Mouse (Mus musculus) hindbrain, embryonic 16.5 days (tissue): Measurements from ENCODE around the gene 1700016K19Rik. TPM values are rescaled to one million over a fixed set of nuclear protein-coding genes. Genes with fewer than 3 reads are reported as not detected.

Source experiments
- ATAC-seq: fragments of 200-750 bp; cut with Nextera tagmentation; 2 replicates; pipeline ENCODE4 v1.8.0; 2017; ENCODE audit warnings: moderate TSS enrichment, moderate library complexity
- H3K27ac ChIP-seq: fragments of 300-500 bp; sonication (generic); 2 replicates; pipeline ENCODE4 v1.5.1; 2014; ENCODE audit warnings: low read depth, mild to moderate bottlenecking, control low read depth, low read length, moderate library complexity
- H3K27me3 ChIP-seq: fragments of 300-500 bp; sonication (generic); replicated peaks from 2 replicates; pipeline ENCODE4 v1.6.1; 2014; ENCODE audit warnings: low read length; ENCODE audit not compliant: control insufficient read depth, insufficient read depth
- H3K36me3 ChIP-seq: fragments of 300-500 bp; sonication (generic); 2 replicates; pipeline ENCODE4 v1.6.1; 2014; ENCODE audit warnings: mild to moderate bottlenecking, low read length, moderate library complexity, mixed read lengths; ENCODE audit not compliant: control insufficient read depth, insufficient read depth
- H3K4me1 ChIP-seq: fragments of 300-500 bp; sonication (generic); 2 replicates; pipeline ENCODE4 v1.6.1; 2014; ENCODE audit warnings: low read depth, low read length; ENCODE audit not compliant: control insufficient read depth, insufficient read depth
- H3K4me2 ChIP-seq: fragments of 300-500 bp; sonication (generic); 2 replicates; pipeline ENCODE4 v1.6.1; 2014; ENCODE audit warnings: mild to moderate bottlenecking, low read length, control low read depth, moderate library complexity
- H3K4me3 ChIP-seq: fragments of 300-500 bp; sonication (generic); 2 replicates; pipeline ENCODE4 v1.5.1; 2014; ENCODE audit warnings: mild to moderate bottlenecking, low read length, control low read depth, moderate library complexity
- H3K9ac ChIP-seq: fragments of 300-500 bp; sonication (generic); 2 replicates; pipeline ENCODE4 v1.6.1; 2014; ENCODE audit warnings: low read depth, mild to moderate bottlenecking, control low read depth, low read length, moderate library complexity
- H3K9me3 ChIP-seq: fragments of 300-500 bp; sonication (generic); 2 replicates; pipeline ENCODE4 v1.6.1; 2014; ENCODE audit warnings: mild to moderate bottlenecking, low read length, moderate library complexity; ENCODE audit not compliant: control insufficient read depth
- WGBS: fragments of 180-500 bp; shearing (Covaris S2); extraction: QIAGEN DNeasy Blood & Tissue Kit; methylation state at CpG from one replicate; pipeline ENCODE4 v1.1.7; 2014; 5-methylcytosine and 5-hydroxymethylcytosine counted together
- polyA plus RNA-seq: library from polyadenylated mRNA; unstranded; fragments of >200 nt; fragmentation: Nextera tagmentation; extraction: Ambion mirVana; gene quantifications from 2 replicates; pipeline ENCODE4 v1.2.1, GENCODE M21; 2015

The 1700016K19Rik gene
- polyA plus RNA-seq, 1 experiment from 2014 or later, result 5.0 TPM

DNA sequence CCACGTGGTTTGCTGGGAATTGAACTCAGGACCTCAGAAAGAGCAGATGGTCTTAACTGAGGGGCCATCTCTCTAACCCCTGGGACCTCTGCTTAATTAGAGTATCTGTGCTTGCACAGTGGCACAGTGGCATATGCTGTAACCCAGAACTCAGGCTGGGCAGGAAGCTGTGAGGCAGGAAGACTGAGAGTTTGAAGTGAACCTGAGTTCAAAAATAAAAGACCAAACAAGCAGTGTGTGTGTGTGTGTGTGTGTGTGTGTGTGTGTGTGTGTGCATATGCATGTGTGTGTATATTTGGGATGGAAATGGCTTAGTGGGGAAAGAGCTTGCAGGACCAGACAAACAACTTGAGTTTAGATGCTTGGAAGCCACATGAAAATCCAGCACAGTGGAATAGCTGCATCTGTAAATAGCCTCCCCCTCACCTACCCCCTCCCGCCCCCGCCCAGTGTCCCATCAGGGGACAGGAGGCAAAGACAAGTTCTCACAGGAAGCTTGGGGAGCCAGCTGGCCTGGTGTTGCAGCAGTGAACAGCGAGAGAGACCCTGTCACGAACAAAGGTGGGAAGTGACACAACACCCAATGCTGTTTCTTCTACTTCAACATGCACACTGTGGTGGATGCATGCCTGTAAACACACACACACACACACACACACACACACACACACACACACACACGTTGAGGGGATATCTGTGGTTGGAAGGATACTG is 38.0 kb downstream of the 1700016K19Rik start:
- no peak overlapping the region for H3K4me2 ChIP-seq
- H3K9me3 ChIP-seq, result no peaks in the 10 kb centered on the region
- no peak for ATAC-seq
- no peak overlapping the region for H3K4me3 ChIP-seq
- H3K4me1 ChIP-seq, result peaks cover 3% of the 10 kb centered on the region; the same call in 1 of the 2 replicates
- no peak overlapping the region for H3K9ac ChIP-seq
- WGBS, result 43% methylated on average over 6 of the region's 6 CpGs
- no peaks in the 10 kb centered on the region for H3K27me3 ChIP-seq
- no peaks in the 10 kb centered on the region for H3K36me3 ChIP-seq
- H3K27ac ChIP-seq, result no peak overlapping the region

- Histone ChIP-seq H3K27me3 (no peaks in the 10 kb centered on the region), H3K9me3 (no peaks in the 10 kb centered on the region), H3K4me1 (peaks cover 6% of the 10 kb centered on the region), H3K9ac (no peak overlapping the region), H3K36me3 (no peaks in the 10 kb centered on the region), H3K4me2 (no peak overlapping the region), H3K27ac (no peak overlapping the region), H3K4me3 (no peak overlapping the region)
- WGBS, result 89% methylated on average over 3 of the region's 3 CpGs
- no peak for ATAC-seq
Measured at GRCm38 (mm10) chr11:76039271-76040053, 39.8 kb downstream of the 1700016K19Rik start.

DNA sequence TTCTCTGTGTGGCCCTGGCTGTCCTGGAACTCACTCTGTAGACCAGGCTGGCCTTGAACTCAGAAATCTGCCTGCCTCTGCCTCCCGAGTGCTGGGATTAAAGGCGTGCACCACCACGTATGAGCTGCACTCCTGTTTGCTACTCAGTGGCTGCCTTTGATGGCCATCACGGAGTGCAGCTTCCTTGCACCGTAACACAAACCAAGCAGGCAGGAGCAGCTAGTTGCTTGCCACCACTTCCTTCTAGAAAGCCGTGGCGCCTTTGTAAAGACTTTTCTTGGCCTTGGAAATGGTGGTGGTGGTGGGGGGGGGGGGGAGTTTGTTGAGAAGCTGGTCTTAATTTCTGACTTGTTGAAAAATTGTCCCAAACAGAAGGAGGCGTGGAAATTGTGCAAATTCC is 40.4 kb downstream of the 1700016K19Rik start:
- no peaks in the 10 kb centered on the region for H3K36me3 ChIP-seq
- ATAC-seq, result no peak
- H3K27me3 ChIP-seq, result no peaks in the 10 kb centered on the region
- H3K4me1 ChIP-seq, result peaks cover 8% of the 10 kb centered on the region
- 92% methylated on average over 8 of the region's 8 CpGs for WGBS
- no peak overlapping the region for H3K9ac ChIP-seq
- H3K4me2 ChIP-seq, result no peak overlapping the region
- H3K4me3 ChIP-seq, result no peak overlapping the region
- no peaks in the 10 kb centered on the region for H3K9me3 ChIP-seq
- no peak overlapping the region for H3K27ac ChIP-seq

- no peak overlapping the region for H3K4me2 ChIP-seq
- H3K36me3 ChIP-seq, result no peaks in the 10 kb centered on the region
- H3K4me1 ChIP-seq, result peaks cover 8% of the 10 kb centered on the region
- no peak overlapping the region for H3K4me3 ChIP-seq
- H3K9ac ChIP-seq, result no peak overlapping the region
- no peak overlapping the region for H3K27ac ChIP-seq
- WGBS, result 67% methylated on average over 4 of the region's 4 CpGs
- H3K27me3 ChIP-seq, result no peaks in the 10 kb centered on the region
- ATAC-seq, result no peak
- H3K9me3 ChIP-seq, result no peaks in the 10 kb centered on the region
Measured at GRCm38 (mm10) chr11:76040761-76041376, 41.2 kb downstream of the 1700016K19Rik start.

- Histone ChIP-seq H3K36me3 (peaks cover 5% of the 10 kb centered on the region; the same call in 1 of the 2 replicates), H3K27me3 (no peaks in the 10 kb centered on the region), H3K9me3 (no peaks in the 10 kb centered on the region), H3K27ac (no peak overlapping the region), H3K9ac (no peak overlapping the region), H3K4me2 (no peak overlapping the region), H3K4me3 (no peak overlapping the region), H3K4me1 (peaks cover 8% of the 10 kb centered on the region)
- 61% methylated on average over 10 of the region's 10 CpGs for WGBS
- ATAC-seq, result no peak
Measured at GRCm38 (mm10) chr11:76042041-76042638, 42.4 kb downstream of the 1700016K19Rik start.

DNA sequence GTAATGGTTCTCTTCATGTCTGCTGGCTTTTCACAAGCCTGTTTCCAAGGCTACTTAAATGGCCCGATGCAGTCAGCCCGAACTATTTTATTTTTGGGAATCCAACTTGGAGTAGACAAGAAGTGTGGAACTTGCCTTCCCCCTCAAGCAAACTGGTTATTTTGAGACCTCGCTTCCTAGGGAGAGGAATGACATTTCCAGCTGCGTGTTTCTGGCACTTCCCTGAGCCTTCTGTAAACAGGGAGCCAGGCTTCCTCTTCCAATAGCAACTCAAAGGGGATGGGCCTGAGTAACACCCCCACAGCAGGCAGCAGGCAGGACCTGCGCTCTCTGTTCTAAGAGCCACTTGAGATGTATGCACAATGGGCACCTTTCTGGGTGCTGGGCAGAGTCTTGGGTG is 43.2 kb downstream of the 1700016K19Rik start:
- Histone ChIP-seq H3K27me3 (no peaks in the 10 kb centered on the region), H3K27ac (no peak overlapping the region), H3K4me3 (no peak overlapping the region), H3K36me3 (peaks cover 5% of the 10 kb centered on the region; the same call in 1 of the 2 replicates), H3K9me3 (no peaks in the 10 kb centered on the region), H3K4me2 (no peak overlapping the region), H3K4me1 (peaks cover 8% of the 10 kb centered on the region), H3K9ac (no peak overlapping the region; the same call in 1 of the 2 replicates)
- whole genome bisulfite sequencing, result 35% methylated on average over 5 of the region's 5 CpGs
- no peak for ATAC-seq

DNA sequence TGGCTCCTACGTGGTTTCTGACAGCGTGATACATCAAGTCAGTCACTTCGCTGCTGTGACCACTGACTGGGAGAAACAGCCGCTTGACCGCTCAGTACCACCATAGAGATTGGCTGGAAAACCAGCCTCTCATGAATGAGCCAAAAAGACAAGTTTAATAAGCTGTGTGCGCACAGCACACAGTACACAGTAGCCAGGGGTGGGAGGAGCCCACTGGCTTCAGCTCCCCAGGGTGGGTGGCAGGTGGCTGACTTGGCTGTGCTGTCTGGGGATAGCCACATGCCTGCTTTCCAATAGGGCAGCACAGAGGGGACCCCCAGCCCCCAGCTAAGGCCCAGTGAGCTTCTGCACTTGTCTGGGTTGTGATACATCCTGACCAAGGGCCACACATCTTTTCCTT is 44.8 kb downstream of the 1700016K19Rik start:
- no peak overlapping the region for H3K27ac ChIP-seq
- no peaks in the 10 kb centered on the region for H3K9me3 ChIP-seq

GRCm38 (mm10) chr11:76045367-76045766 is 45.7 kb downstream of the 1700016K19Rik start:
- Histone ChIP-seq H3K9me3 (no peaks in the 10 kb centered on the region), H3K36me3 (peaks cover 5% of the 10 kb centered on the region; the same call in 1 of the 2 replicates), H3K27ac (no peak overlapping the region), H3K4me2 (no peak overlapping the region), H3K4me3 (no peak overlapping the region), H3K27me3 (no peaks in the 10 kb centered on the region), H3K4me1 (peaks cover 8% of the 10 kb centered on the region), H3K9ac (no peak overlapping the region)
- no peak for ATAC-seq
- 86% methylated on average over 6 of the region's 6 CpGs for WGBS

More for the DNA sequence above, 44.8 kb downstream of the 1700016K19Rik start:
- H3K36me3 ChIP-seq, result peaks cover 5% of the 10 kb centered on the region; the same call in 1 of the 2 replicates
- H3K27me3 ChIP-seq, result no peaks in the 10 kb centered on the region
- H3K4me3 ChIP-seq, result no peak overlapping the region
- no peak overlapping the region for H3K9ac ChIP-seq
- peak; percentile 76 for ATAC-seq
- no peak overlapping the region for H3K4me2 ChIP-seq
- 58% methylated on average over 6 of the region's 6 CpGs for WGBS
- H3K4me1 ChIP-seq, result peaks cover 8% of the 10 kb centered on the region
